Mouse (Mus musculus): Measurements from ENCODE around the gene Tspan12.

Gene Tspan12

GRCm38 (mm10) chr6:21768745-21769446 lies 83.4 kb downstream of the Tspan12 start:
- no peak for DNase-seq (ENCODE audit: low read depth)

- no peak for DNase-seq (ENCODE audit: low read depth)
Observed at GRCm38 (mm10) chr6:21767787-21768221, 84.5 kb downstream of the Tspan12 start.

GRCm38 (mm10) chr6:21747536-21747935 lies 104.8 kb downstream of the Tspan12 start:
- no peak for DNase-seq (ENCODE audit: low read depth)

GRCm38 (mm10) chr6:21744615-21745266 lies 107.6 kb downstream of the Tspan12 start:
- DNase-seq (ENCODE audit: low read depth): no peak

- no peak for DNase-seq (ENCODE audit: low read depth)
Observed at GRCm38 (mm10) chr6:21740606-21741005, 111.7 kb downstream of the Tspan12 start.

- no peak for DNase-seq (ENCODE audit: low read depth)
Observed at GRCm38 (mm10) chr6:21722238-21722637, 130.1 kb downstream of the Tspan12 start.
